Mouse (Mus musculus) 416B (cell line): Measurements from ENCODE around the gene Efcab5.

Source experiments
- DNase-seq: peaks from one replicate; pipeline ENCODE4 v3.0.0; 2011; ENCODE audit warnings: low read depth

Efcab5 gene

DNA sequence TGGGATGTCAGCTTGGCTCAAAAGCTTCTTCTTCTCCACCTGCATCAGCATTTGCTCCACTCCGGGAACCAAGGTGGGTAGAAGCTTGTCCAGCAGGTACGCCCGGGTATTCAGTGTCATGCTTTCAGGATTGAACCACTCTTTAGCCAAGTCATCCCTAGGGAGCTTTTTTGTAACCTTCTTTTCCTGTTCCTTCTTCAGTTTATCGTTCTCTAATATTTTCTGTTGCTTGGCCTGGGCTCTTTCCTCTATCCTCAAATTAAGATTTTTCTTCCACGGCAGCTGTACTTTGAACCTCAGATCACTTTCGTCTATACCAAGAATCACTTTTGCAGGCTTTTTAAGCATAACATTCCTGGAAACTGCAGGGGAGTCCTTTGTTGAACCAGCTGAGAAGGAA is at the start of gene Efcab5:
TSS of gene Efcab5 (minus strand) at position 101 of the 400 bp plus-strand sequence.
- no peak for DNase-seq

DNA sequence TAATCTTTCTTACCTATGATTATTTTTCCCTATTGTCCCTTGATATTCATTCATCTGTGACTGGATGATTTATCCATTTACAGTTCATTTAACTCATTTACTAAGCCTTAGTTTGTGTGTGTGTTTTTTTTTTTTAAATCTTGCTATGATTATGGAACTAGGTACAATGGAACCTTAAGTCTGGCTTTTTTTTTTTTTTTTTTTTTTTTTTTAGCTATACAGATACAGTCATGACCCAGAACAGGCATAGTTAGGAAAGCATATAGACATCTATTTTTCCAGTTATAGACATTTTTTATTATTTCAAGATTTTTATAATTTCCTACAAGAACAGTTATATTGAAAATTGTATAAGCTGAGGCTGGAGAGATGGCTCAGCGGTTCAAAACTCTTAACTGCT is 46.5 kb upstream of the Efcab5 start:
- no peak for DNase-seq

GRCm38 (mm10) chr11:77231514-77231913 is 42.7 kb upstream of the Efcab5 start:
- peak; percentile 80 for DNase-seq

DNA sequence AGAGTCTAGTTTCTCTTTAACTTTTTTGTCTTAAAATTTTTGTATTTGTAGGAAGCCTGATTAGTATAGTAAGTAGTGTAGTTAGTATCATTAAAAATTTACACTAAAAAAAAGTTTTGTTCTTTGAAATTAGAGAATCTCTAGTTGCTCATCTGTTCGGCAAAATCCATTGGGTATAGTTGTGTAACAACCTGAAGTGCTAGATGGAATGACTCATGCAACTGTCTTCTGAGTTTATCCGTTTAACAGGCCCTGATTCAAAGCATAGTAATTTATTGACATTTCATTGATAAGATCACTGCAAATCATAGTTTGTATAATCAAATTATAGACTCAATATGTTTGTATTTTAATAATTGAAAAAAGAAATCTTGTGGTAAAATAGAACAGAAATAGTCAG is 42.0 kb upstream of the Efcab5 start:
- DNase-seq, result peak; percentile 76

- peak; percentile 82 for DNase-seq
Measured at GRCm38 (mm10) chr11:77216761-77217130, 28.0 kb upstream of the Efcab5 start.

DNA sequence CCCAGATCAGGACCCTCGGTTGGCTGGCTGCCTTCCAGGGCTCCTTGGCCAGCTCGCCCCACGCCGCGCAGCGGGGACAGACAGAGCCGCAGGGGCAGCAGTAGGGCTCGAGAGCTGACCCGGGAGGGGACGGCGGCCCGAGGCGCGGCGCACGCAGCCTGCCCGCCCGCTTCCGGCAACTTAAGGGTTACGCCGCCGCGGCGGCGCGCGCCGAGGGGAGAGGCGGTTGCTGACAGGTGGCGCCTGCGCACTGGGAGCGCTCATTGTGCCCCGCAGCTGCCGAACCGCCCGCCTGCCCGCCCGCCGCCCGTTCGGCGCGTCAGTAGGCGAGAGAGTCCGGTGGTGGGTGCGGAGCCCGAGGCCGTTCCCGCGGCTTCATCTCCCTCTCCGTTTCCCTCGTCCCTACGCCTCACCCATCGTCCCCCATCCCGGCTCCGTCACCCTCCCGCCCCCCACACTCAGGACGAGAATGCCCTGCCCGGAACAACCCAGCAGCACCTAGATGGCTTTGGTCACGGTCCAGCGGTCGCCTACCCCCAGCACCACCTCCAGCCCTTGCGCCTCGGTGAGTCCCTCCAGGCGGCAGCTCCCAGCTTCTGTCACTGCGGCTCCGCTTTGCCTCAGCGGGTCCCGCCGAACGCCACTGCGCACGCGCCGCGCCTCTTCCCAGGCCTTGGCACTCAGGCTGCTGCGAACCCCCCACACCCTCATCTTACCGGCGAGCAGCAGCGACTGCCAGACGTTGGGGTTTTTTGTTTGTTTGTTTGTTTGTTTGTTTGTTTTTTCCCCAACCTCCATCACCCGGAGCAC is 27.4 kb upstream of the Efcab5 start, which contains the start of gene Ssh2:
TSS of gene Ssh2 (plus strand) at position 337 of the 810 bp plus-strand sequence.
- DNase-seq, result peak; percentile 88

GRCm38 (mm10) chr11:77215483-77215882 is 26.7 kb upstream of the Efcab5 start:
- DNase-seq, result peak; percentile 50

DNA sequence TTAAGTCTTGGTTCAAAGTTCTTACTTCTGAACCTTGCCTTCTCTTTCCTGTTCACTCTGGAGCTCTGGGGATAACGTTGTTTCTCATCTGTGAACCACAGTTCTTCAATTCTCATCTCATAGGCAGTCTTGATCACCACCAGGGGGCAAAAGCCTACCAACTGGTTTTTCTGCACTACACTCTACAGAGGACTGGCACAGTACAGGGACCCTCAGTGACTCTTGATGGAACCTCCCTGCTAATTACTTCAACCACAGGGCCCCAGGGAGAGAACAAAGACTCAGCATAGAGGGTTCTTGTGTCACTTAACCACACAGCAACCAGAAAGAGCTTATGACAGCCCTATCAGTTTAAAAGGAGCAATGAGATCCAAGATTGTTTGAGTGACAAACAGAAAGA is 26.0 kb upstream of the Efcab5 start:
- DNase-seq, result peak; percentile 96

- peak; percentile 74 for DNase-seq
Measured at GRCm38 (mm10) chr11:77214142-77214692, 25.4 kb upstream of the Efcab5 start.

DNA sequence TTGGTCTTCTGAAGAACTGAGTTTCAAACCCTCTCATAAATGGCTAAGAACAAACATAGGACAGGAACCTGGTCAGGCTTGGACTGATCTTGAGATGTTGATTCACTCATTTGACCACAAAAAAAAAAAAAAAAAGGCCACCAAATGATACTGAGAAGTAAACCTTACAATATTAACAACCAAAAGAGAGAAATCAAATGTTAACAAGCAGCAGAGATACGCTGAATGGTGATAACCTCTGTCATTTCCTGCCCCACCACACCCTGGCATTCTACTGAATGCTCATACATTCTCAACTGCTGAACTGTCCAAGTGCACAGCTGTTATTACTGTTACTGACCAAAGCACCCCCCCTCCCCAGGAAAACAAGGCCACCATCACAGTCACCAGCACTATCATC is 11.9 kb upstream of the Efcab5 start:
- DNase-seq, result peak; percentile 43

DNA sequence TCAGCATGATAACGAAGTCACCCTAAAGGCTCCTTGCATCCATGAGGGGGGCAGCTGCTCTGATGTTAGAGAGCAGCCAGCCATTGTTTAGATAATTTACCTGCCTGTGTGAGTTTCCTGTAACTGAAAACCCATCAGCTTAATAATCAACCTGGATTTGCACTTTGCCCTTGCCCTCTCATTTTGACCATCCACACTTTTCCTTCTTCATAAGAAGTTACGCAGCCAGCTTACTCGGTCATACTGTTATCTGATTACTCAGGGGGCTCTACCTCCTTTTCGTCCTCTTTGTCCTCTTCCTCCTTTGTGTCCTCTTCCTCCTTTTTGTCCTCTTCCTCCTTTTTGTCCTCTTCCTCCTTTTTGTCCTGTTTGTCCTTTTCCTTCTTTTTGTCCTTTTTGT is 10.9 kb upstream of the Efcab5 start:
- no peak for DNase-seq

DNA sequence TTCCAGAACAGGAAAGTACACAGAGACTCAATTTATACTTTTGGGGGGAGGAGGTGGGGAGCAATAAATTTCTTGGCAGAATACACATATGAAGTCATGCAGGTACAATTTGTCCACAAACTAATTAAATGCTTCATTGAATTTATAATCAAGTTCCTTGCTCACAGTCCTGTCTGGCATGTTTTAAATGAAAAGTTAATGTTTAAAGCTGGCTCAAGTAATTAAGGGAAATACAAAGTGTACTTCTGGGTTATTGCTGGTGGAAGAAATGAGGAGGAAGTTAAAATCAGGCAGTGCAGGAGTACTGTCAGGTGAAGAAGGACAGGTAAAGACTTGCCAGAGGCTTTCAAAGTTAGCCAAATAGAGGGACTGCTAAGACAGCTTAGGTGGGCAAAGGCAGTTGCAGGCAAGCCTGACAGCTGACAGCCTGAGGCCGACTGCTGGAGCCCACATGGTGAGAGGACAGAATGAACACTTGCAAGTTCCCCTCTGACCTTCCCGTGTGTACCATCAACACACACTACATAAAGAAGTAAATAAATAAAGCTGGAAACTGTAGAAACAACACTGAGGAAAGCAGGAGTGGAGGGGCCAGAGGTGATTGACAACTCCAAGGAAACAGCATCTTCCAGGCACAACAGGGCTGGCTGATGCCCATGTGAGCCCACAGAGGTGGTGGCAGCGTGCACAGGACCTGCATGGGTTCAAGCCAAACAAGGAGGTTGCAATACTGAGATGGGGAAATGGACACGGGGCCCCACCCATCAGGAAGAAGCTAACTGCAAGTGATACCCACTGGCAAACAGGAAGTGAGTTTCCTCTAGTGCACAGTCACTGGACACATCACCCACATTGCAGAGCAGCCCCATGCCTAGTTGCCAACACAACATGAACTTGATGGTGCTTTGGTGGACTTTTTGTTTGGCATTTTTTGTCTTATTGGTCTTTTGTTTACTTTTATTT is 7.7 kb upstream of the Efcab5 start:
- DNase-seq, result peak; percentile 84

DNA sequence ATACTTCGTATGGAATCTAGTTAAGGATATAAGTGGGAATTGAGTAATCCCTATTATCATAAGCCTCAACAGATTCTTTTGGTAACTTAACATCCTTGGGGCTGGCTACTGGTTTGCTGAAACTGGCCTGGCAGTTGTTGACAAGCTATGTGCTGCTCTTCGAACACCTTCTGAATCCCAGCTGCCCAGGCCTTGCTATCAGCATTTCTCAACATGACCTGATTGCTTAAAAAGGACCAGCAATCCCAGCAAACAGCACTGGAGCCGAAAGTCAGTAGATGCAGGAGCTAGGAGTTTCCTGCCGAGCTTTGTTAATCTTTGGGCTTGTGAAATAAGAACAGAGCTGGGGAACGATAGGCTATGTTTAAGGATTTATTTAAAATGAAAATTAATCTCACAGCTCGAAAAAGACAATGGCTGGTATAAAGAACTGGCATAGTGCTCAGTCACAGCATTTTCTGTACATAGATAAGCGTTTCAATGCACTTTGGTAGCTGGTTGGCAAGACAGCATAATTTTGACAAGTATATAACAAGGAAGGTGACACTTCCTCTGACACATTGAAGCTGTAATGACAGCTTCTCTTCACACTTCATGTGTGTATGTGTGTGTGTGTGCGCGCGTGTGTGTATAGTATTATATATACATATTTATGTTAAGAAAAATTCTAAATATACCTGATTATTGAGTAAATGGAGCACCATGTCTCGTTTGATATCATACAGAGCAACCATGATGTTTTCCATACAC is 6.8 kb upstream of the Efcab5 start:
- no peak for DNase-seq

- no peak for DNase-seq
Measured at GRCm38 (mm10) chr11:77194762-77195161, 6.0 kb upstream of the Efcab5 start.

DNA sequence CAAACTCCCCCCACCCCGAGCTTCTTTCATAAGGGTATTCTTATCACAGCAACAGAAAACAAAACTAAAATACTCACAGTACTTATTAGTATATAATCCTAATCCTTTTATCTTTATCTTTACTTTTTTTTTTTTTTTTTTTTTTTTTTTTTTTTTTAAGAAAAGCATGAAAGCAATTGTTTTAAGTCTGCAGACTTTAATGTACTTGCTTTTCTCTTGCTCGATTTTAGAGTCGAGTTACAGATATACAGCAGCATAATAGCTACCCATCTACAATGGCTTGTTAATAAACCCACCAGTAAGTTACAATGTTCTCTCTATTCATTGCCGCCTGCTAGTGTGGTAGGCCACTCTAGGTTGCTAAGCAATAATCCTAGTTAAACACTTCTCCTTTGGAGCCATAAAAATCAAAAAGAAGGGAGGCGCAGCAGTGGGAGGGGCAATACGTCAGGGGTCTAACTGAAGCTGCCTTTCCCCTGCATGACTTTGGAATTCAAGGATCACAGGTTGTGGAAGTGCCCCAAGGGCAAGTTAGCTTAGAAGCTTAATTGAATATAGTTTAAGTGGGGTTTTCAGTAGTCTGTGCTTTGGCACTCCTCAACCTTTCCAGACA is 5.3 kb upstream of the Efcab5 start:
- DNase-seq, result no peak

DNA sequence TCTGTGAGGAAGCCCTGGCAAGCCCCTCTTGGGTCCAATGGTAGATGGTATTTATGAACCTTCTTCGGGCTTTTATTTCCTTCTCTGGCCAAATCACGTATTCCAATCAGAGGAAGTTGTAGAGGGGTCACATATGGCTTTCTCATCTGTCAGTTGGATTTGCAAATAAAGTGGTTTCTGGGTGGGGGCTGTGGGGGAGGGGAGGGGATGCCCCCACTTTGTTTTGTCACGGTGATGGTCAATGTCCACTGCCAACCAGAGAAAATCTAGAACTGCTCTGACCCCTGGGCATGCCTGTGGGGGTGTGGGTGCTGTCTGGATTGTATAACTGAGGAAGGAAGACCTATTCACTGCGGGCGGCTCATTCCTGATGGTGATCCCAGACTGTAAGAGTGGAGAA is 4.6 kb upstream of the Efcab5 start:
- DNase-seq, result no peak

GRCm38 (mm10) chr11:77184926-77185325 is 3.8 kb downstream of the Efcab5 start:
- DNase-seq, result peak; percentile 90

GRCm38 (mm10) chr11:77182616-77183015 is 6.2 kb downstream of the Efcab5 start:
- DNase-seq, result no peak

DNA sequence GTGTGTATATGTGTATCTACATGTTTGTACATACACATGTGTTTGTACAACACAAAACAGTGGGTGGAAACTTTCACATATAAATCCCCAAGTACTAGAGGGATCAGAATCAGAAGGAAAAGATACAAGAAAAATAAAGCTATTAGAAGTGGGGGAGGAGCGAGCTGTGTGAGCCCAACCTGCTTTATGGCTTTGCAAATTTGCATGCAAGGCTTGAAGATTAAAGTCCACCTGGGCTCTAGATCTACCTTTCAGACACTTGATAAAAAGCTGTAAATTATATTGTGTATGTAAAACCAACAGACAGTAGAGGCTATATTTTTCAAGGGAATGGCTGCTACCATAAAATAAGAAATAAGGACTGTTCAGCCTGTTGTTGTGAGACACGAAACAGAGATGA is 6.7 kb downstream of the Efcab5 start:
- no peak for DNase-seq

DNA sequence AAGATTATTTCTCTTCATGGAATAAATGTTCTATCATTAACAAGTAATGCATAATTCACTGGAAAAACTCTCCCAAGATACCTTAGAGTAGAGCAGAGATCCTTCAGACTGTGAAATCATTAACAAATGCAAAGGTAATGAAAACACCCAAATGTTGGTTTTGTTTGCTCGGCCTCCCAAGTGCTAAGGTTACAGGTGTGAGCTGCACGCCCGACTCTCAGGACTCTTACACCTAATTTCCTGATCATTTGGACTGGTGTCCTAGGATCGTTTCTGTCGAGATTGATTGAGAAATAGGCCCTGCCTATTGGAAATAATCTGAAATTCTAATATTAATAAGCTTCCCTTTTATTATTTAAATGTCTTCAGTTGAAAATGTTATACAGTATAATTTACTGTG is 7.2 kb downstream of the Efcab5 start:
- DNase-seq, result no peak

DNA sequence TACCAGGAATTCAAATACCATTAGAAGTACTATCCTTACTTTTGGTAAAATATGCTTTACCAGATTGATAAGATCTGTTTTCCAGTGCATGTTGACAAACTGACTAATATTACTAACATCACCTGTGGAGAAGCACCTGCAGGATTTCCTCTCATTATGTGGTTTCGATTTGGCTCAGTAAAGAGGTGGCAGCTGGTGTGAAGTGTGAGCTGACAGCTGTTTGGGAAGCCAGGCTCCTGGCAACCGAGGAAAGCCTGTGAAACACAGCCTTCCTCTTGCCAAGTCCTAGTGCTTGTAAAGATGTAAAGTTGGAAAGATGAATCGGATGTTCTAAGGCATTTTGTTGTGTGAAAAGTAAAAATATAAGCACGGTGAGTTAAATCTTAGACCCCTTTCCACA is 7.9 kb downstream of the Efcab5 start:
- DNase-seq, result no peak
